Mouse (Mus musculus): ENCODE data around the gene Tmem91. TPM values are rescaled to one million over a fixed set of nuclear protein-coding genes. Genes with fewer than 3 reads are reported as not detected.

Gene Tmem91
- polyA plus RNA-seq, 1 experiment from 2014 or later: 1.9 TPM

- Histone ChIP-seq H3K9me3 (ENCODE audit: control insufficient read depth, low read length) (no peaks in the 10 kb centered on the region), H3K27me3 (replicated peaks; ENCODE audit: control insufficient read depth, insufficient read depth, low read length) (no peaks in the 10 kb centered on the region), H3K4me3 (ENCODE audit: low read depth, low read length) (no peak overlapping the region), H3K27ac (replicated peaks; ENCODE audit: low read depth, low read length) (no peak overlapping the region), H3K9ac (ENCODE audit: low read depth, low read length) (no peak overlapping the region), H3K4me2 (ENCODE audit: low read depth, low read length) (no peak overlapping the region), H3K4me1 (ENCODE audit: control insufficient read depth, insufficient read depth, low read length) (peaks cover 4% of the 10 kb centered on the region), H3K36me3 (ENCODE audit: control insufficient read depth, insufficient read depth, low read length) (peaks cover 33% of the 10 kb centered on the region; the same call in 1 of the 2 replicates)
- no peak for DNase-seq (ENCODE audit: low spot score)
- WGBS: 88% methylated on average over 11 of the region's 11 CpGs
- no peak for ATAC-seq (ENCODE audit: low read depth)
These were observed 54.2 kb downstream of the Tmem91 start for GRCm38 (mm10) chr7:25620751-25621150.

- DNase-seq (ENCODE audit: low spot score): no peak
- H3K27me3 ChIP-seq (replicated peaks; ENCODE audit: control insufficient read depth, insufficient read depth, low read length): no peaks in the 10 kb centered on the region
- H3K27ac ChIP-seq (replicated peaks; ENCODE audit: low read depth, low read length): no peak overlapping the region
- H3K4me2 ChIP-seq (ENCODE audit: low read depth, low read length): peak overlapping the region; percentile 76
- peak overlapping the region; percentile 65 for H3K4me3 ChIP-seq (ENCODE audit: low read depth, low read length)
- peaks cover 4% of the 10 kb centered on the region for H3K4me1 ChIP-seq (ENCODE audit: control insufficient read depth, insufficient read depth, low read length)
- H3K9me3 ChIP-seq (ENCODE audit: control insufficient read depth, low read length): no peaks in the 10 kb centered on the region
- no peak for ATAC-seq (ENCODE audit: low read depth)
- WGBS: 88% methylated on average over 5 of the region's 5 CpGs
- H3K9ac ChIP-seq (ENCODE audit: low read depth, low read length): no peak overlapping the region
- H3K36me3 ChIP-seq (ENCODE audit: control insufficient read depth, insufficient read depth, low read length): peaks cover 29% of the 10 kb centered on the region; the same call in 1 of the 2 replicates
These were observed 54.9 kb downstream of the Tmem91 start for GRCm38 (mm10) chr7:25620101-25620500.

DNA sequence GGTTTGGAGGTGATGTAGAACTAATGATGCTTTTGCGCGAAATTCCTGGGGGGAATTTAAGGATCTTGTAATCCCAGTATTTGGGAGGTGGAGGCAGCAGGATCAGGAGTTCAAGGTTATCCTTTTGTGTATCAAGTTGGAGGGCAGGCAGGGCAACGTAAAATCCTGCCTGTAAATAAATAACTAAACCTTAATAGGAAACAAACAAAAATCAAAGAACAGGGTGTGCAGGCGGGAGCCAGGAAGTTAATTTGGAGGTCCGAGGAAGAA is 55.3 kb downstream of the Tmem91 start:
- DNase-seq (ENCODE audit: low spot score): no peak
- peaks cover 4% of the 10 kb centered on the region for H3K4me1 ChIP-seq (ENCODE audit: control insufficient read depth, insufficient read depth, low read length)
- 22% methylated on average over 5 of the region's 5 CpGs for WGBS
- ATAC-seq (ENCODE audit: low read depth): no peak
- no peaks in the 10 kb centered on the region for H3K27me3 ChIP-seq (replicated peaks; ENCODE audit: control insufficient read depth, insufficient read depth, low read length)
- peak overlapping the region; percentile 76 for H3K4me2 ChIP-seq (ENCODE audit: low read depth, low read length)
- H3K4me3 ChIP-seq (ENCODE audit: low read depth, low read length): peak overlapping the region; percentile 65
- peaks cover 25% of the 10 kb centered on the region; the same call in 1 of the 2 replicates for H3K36me3 ChIP-seq (ENCODE audit: control insufficient read depth, insufficient read depth, low read length)
- H3K9me3 ChIP-seq (ENCODE audit: control insufficient read depth, low read length): no peaks in the 10 kb centered on the region
- peak overlapping the region; percentile 65 for H3K9ac ChIP-seq (ENCODE audit: low read depth, low read length)
- H3K27ac ChIP-seq (replicated peaks; ENCODE audit: low read depth, low read length): no peak overlapping the region; the same call in 1 of the 2 replicates

Other genes starting within 250 kb of the Tmem91 start
- gene Ceacam1, start 197.6 kb downstream of the Tmem91 start, polyA plus RNA-seq (2014; fragmentation: Nextera tagmentation; extraction: Ambion mirVana): 2.2 and 6.3 TPM in 2 replicates
- 0.19 TPM in 1 of 2 replicates, not detected in the other for gene Ceacam2, start 135.3 kb downstream of the Tmem91 start, polyA plus RNA-seq (2014; fragmentation: Nextera tagmentation; extraction: Ambion mirVana)
- not detected in 2 replicates for gene Erich4, start 59.3 kb downstream of the Tmem91 start, polyA plus RNA-seq (2014; fragmentation: Nextera tagmentation; extraction: Ambion mirVana)
- 27.9 and 30.3 TPM in 2 replicates for gene Dmac2, start 55.8 kb downstream of the Tmem91 start, polyA plus RNA-seq (2014; fragmentation: Nextera tagmentation; extraction: Ambion mirVana)
- 5.6 and 5.8 TPM in 2 replicates for gene B3gnt8, start 48.5 kb downstream of the Tmem91 start, polyA plus RNA-seq (2014; fragmentation: Nextera tagmentation; extraction: Ambion mirVana)
- gene Bckdha, start 16.2 kb downstream of the Tmem91 start, polyA plus RNA-seq (2014; fragmentation: Nextera tagmentation; extraction: Ambion mirVana): 47.0 and 54.4 TPM in 2 replicates
- gene Exosc5, start 16.0 kb downstream of the Tmem91 start, polyA plus RNA-seq (2014; fragmentation: Nextera tagmentation; extraction: Ambion mirVana): 62.3 and 65.1 TPM in 2 replicates
- gene B9d2, start 5.6 kb upstream of the Tmem91 start, polyA plus RNA-seq (2014; fragmentation: Nextera tagmentation; extraction: Ambion mirVana): 25.1 and 27.5 TPM in 2 replicates
- 3.0 and 3.9 TPM in 2 replicates for gene Tgfb1, start 11.8 kb upstream of the Tmem91 start, polyA plus RNA-seq (2014; fragmentation: Nextera tagmentation; extraction: Ambion mirVana)
- 25.1 and 28.0 TPM in 2 replicates for gene Ccdc97, start 43.9 kb upstream of the Tmem91 start, polyA plus RNA-seq (2014; fragmentation: Nextera tagmentation; extraction: Ambion mirVana)
- gene Hnrnpul1, start 79.6 kb upstream of the Tmem91 start, polyA plus RNA-seq (2014; fragmentation: Nextera tagmentation; extraction: Ambion mirVana): 65.9 and 71.9 TPM in 2 replicates
- gene Axl, start 113.5 kb upstream of the Tmem91 start, polyA plus RNA-seq (2014; fragmentation: Nextera tagmentation; extraction: Ambion mirVana): 114 and 116 TPM in 2 replicates
- gene Cyp2s1, start 141.7 kb upstream of the Tmem91 start, polyA plus RNA-seq (2014; fragmentation: Nextera tagmentation; extraction: Ambion mirVana): 4.1 TPM in 2 replicates
- gene Cyp2b10, start 222.5 kb upstream of the Tmem91 start, polyA plus RNA-seq (2014; fragmentation: Nextera tagmentation; extraction: Ambion mirVana): not detected in 2 replicates

Data from embryonic facial prominence, embryonic 14.5 days (tissue).